Mouse (Mus musculus) testis, adult 2 months (tissue): Measurements from ENCODE around the gene B4galnt1.

Source experiments
- CTCF ChIP-seq: fragments of 200-500 bp; IDR thresholded peaks from 2 replicates; pipeline ENCODE4 v1.5.1; 2012; ENCODE audit warnings: low read depth, mild to moderate bottlenecking, inconsistent platforms, low read length, moderate library complexity; ENCODE audit not compliant: control insufficient read depth, insufficient read depth, insufficient replicate concordance
- POLR2A ChIP-seq: fragments of 200-500 bp; IDR thresholded peaks from 2 replicates; pipeline ENCODE4 v1.6.1; 2012; ENCODE audit warnings: low read depth, mild to moderate bottlenecking, inconsistent platforms, low read length, moderate library complexity; ENCODE audit not compliant: control insufficient read depth

- TF ChIP-seq CTCF (no peak), POLR2A (peak; percentile 52; the same call in 1 of the 2 replicates)
These were observed 804 bp downstream of the B4galnt1 start for GRCm38 (mm10) chr10:127165654-127166403.
